Mouse (Mus musculus) Patski (cell line): Measurements from ENCODE around the gene Cct2. TPM values are rescaled to one million over a fixed set of nuclear protein-coding genes. Genes with fewer than 3 reads are reported as not detected.
A peak's percentile ranks its signal among the peaks of the same experiment; 100 is the strongest.

ENCODE experiments used
- ATAC-seq: fragments of 100-300 bp; one replicate; pipeline ENCODE4 v1.8.0; 2021
- CTCF ChIA-PET: fragments of 350-600 bp; sonication (Branson Sonifier 250); formaldehyde crosslinking; loops from one replicate; lab custom pipeline; 2022; ENCODE audit warnings: inconsistent platforms; lab: Charles Lee
- POLR2A ChIA-PET: fragments of 350-600 bp; sonication (Branson Sonifier 250); formaldehyde crosslinking; loops from one replicate; lab custom pipeline; 2022; ENCODE audit warnings: antibody characterized with exemption, inconsistent platforms; lab: Charles Lee
- DNase-seq: peaks from one replicate; pipeline ENCODE4 v3.0.0-alpha.2; 2011; ENCODE audit warnings: low read depth, low spot score
- H3K27me3 ChIP-seq: fragments of 371-371 bp; one replicate; pipeline ENCODE4 v1.5.1; 2021
- CTCF ChIP-seq: fragments of 100-300 bp; IDR thresholded peaks from one replicate; pipeline ENCODE4 v1.5.1; 2021
- in situ Hi-C: fragments of 300-500 bp; cut with MboI; formaldehyde crosslinking; loops from 3 replicates; pipeline ENCODE4 v1.11.1; 2018; ENCODE audit warnings: low pct_unique_long_range_greater_than_20kb, mixed read lengths
- polyA plus RNA-seq: library from polyadenylated mRNA; unstranded; gene quantifications from one replicate; pipeline ENCODE4 v1.2.3, GENCODE M21; 2021

Cct2 gene
- polyA plus RNA-seq, 1 experiment from 2014 or later: 386 TPM

DNA sequence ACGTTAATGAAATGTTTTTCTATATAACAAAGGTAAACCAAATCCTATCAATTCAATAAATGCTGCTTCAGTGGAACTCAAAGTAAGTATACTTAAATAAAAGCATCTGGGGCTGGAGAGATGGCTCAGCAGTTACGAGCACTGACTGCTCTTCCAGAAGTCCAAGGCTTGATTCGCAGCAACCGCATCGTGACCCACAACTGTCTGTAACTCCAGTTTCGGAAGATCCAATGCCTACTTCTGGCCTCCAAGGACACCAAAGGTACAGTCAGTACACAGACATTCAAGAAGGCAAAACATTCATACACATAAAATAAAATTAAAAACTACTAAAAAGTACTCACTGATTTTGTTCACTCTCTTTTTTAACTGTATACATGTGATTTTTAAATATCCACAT, 32.5 kb upstream of the Cct2 start:
- POLR2A ChIA-PET: no interaction called here
- DNase-seq (no peak), ATAC-seq (no peak)
- H3K27me3 ChIP-seq: no peaks in the 10 kb centered on the region
- in situ Hi-C loops: no loop called here
- CTCF ChIA-PET: no interaction called here
- no peak for TF ChIP-seq CTCF

DNA sequence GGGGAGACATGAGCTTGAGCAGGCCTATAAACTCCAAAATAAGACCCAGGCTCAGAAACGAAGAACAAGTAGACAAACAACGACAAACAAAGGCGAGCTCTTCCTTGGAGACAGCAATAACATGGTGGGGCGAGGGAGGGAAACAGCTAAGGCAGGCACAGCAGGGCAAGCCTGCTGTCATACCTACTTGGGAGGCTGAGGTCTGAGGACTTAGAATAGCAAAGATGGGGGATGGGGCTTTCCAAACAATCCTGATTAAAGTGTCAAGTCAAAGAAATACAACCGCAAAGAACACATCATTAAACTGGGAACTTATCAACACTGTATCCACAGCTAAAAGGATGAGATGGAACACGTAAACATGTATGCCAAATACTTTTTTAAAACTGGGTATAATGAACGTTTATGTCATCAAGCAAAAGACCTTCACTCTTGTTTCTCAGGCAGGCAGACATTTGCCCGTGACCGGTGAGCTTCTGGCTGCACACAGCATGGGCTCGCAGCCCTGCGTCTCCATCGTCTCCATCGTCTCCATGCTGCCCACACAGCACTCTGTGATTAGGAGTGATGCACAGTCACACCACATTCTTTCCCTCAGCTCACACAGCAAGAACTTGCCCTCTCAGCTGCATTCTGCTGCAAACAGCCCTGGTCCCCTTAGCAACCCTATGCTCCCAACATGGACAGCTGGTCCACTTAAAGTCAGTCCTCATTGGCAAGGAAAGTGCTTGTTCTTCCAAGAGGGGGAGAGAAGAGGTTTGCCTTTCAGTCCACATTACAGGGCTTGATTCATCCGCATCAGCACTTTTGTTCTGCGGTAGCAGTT, 31.1 kb upstream of the Cct2 start:
- ChIA-PET POLR2A (interaction anchor here (1.2 kb wide), 1 partner anchor 23 kb away, joined by 5 read pairs; no protein-coding TSS in a partner anchor), CTCF (interaction anchor here (1.0 kb wide), 1 partner anchor 44 kb away, joined by 3 read pairs; no protein-coding TSS in a partner anchor)
- ATAC-seq: no peak
- in situ Hi-C loops: no loop called here
- no peak for TF ChIP-seq CTCF
- H3K27me3 ChIP-seq: no peaks in the 10 kb centered on the region
- DNase-seq: no peak

GRCm38 (mm10) chr10:117089628-117090027, 26.0 kb upstream of the Cct2 start:
- ATAC-seq (no peak), DNase-seq (peak; percentile 4)
- in situ Hi-C loops: no loop called here
- no peak for TF ChIP-seq CTCF
- ChIA-PET CTCF (interaction anchor here (0.7 to 0.8 kb wide), 2 partner anchors 27 to 127 kb away, joined by 3 read pairs; no protein-coding TSS in a partner anchor), POLR2A (interaction anchor here (1.5 kb wide), 1 partner anchor 55 kb away, joined by 3 read pairs; no protein-coding TSS in a partner anchor)
- no peaks in the 10 kb centered on the region for H3K27me3 ChIP-seq

GRCm38 (mm10) chr10:117081914-117082359, 18.3 kb upstream of the Cct2 start:
- POLR2A ChIA-PET: no interaction called here
- CTCF ChIA-PET: no interaction called here
- no peak for DNase-seq
- no peaks in the 10 kb centered on the region for H3K27me3 ChIP-seq
- no peak for TF ChIP-seq CTCF
- in situ Hi-C loops: no loop called here
- no peak for ATAC-seq

GRCm38 (mm10) chr10:117081326-117081725, 17.7 kb upstream of the Cct2 start:
- ATAC-seq (no peak), DNase-seq (no peak)
- ChIA-PET CTCF (no interaction called here), POLR2A (interaction anchor here (0.7 kb wide), 1 partner anchor 60 kb away, joined by 3 read pairs; no protein-coding TSS in a partner anchor)
- in situ Hi-C loops: no loop called here
- TF ChIP-seq CTCF: no peak
- no peaks in the 10 kb centered on the region for H3K27me3 ChIP-seq

DNA sequence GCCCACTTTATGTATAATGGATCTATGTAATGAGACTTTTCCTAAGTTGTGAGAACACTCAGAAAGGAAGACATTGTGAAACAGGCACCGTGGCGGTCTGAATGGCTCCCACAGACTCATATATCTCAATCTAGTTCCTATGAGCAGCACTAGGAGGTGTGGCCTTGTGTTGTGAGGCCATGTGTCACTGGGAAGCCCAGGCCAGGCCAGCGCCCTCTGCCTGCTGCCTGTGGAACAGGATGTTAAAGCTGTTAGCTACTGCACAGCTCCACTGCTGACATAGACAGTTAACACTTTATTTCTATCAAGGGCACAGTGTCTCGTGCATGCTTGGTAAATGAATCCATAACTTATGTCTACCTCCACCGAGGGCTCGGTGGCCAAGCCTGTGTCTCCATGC, 14.7 kb upstream of the Cct2 start:
- POLR2A ChIA-PET: no interaction called here
- ATAC-seq (peak; percentile 47), DNase-seq (no peak)
- TF ChIP-seq CTCF: peak; percentile 68
- in situ Hi-C loops: no loop called here
- H3K27me3 ChIP-seq: no peaks in the 10 kb centered on the region
- CTCF ChIA-PET: interaction anchor here (1.0 to 1.2 kb wide), 2 partner anchors 12 to 133 kb away, joined by 4 to 5 read pairs; no protein-coding TSS in a partner anchor

- no peak for TF ChIP-seq CTCF
- ATAC-seq (no peak), DNase-seq (no peak)
- in situ Hi-C loops: loop anchor here (25.0 kb wide), 1 partner anchor 264 kb away; no protein-coding TSS in a partner anchor
- no peaks in the 10 kb centered on the region for H3K27me3 ChIP-seq
- CTCF ChIA-PET: no interaction called here
- POLR2A ChIA-PET: interaction anchor here (0.6 kb wide), 1 partner anchor 72 kb away, joined by 3 read pairs; no protein-coding TSS in a partner anchor
These were observed 9.6 kb upstream of the Cct2 start for GRCm38 (mm10) chr10:117073176-117073575.

DNA sequence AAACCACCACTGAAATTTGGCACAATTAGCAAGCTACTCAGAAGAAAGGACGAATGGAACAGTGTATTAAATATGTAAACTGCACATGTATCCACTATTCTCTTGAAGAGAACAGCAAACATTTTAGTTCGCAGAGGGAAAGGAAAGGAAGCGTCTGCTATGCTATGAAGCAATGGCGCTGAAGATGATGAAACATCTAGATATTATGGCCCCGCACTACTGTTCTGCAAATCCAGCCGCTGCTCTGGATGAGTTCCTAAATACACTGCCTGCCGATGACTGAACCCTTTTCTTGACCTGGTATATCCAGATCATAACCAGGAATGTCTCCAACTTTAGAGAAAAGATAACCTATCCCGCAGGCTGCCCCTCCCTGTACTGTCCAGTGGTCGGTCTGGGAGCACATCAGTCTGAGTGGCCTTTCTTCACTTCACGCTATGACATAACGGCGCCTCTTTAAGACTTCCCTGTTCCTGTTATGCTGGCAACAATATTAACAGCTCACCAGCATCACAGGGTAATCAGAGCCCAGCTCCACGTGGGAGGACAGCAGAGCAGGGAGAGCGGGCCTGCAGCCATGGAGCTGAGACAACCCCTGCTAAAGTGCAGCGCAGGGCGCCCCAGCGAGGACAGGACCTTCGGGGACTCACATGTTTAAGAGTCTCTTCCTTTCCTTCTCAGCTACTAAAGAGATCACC, 8.7 kb upstream of the Cct2 start:
- POLR2A ChIA-PET: interaction anchor here (0.6 kb wide), 1 partner anchor 73 kb away, joined by 3 read pairs; no protein-coding TSS in a partner anchor
- DNase-seq (no peak), ATAC-seq (no peak)
- TF ChIP-seq CTCF: no peak
- H3K27me3 ChIP-seq: no peaks in the 10 kb centered on the region
- in situ Hi-C loops: loop anchor here (25.0 kb wide), 1 partner anchor 265 kb away; no protein-coding TSS in a partner anchor
- CTCF ChIA-PET: interaction anchor here (1.1 kb wide), 1 partner anchor 29 kb away, joined by 3 read pairs; no protein-coding TSS in a partner anchor

DNA sequence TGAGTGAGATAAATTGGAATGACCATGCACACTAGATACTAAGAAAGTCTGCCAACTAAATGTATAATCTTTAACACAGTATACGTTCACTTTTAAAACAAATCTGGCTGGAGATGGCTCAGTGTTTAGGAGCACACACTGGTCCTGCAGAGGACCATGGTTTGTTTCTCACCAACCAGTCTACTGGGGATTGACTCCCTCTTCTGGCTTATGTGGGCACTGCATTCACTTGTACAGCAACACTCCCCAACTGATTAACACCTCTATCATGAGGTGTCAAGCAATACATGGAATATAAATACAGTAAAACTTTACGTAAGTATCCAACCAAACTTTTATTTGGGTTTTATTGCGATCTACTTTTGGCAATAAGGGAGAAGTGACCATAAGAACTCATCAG, 5.5 kb upstream of the Cct2 start:
- DNase-seq (no peak), ATAC-seq (no peak)
- H3K27me3 ChIP-seq: no peaks in the 10 kb centered on the region
- POLR2A ChIA-PET: no interaction called here
- TF ChIP-seq CTCF: peak; percentile 51
- in situ Hi-C loops: loop anchor here (25.0 kb wide), 1 partner anchor 268 kb away; no protein-coding TSS in a partner anchor
- CTCF ChIA-PET: interaction anchor here (1.5 to 1.8 kb wide), 2 partner anchors 141 to 148 kb away, joined by 5 to 8 read pairs; no protein-coding TSS in a partner anchor

DNA sequence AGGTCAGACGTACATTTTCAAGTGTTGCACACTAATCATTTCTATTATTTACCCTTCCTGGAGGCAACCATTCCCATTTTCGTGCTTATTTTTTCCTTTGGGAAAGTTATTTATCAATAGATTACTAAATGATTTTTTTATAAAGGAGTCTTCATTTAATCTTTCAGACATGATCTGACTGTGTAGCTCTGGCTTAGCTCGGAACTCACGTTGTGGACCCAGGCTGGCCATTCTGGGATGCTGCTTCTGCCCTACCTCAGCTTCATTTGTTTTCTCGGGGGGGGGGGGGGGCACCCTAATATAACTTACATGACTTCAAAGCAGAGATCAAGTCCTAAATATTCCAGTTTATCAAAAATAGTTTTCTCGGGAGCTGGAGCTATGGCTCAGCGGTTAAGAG, 462 bp upstream of the Cct2 start:
- no peak for ATAC-seq
- no peaks in the 10 kb centered on the region for H3K27me3 ChIP-seq
- in situ Hi-C loops: loop anchor here (25.0 kb wide), 1 partner anchor 273 kb away; no protein-coding TSS in a partner anchor
- no peak for TF ChIP-seq CTCF
- no peak for DNase-seq
- ChIA-PET POLR2A (interaction anchor here (1.4 kb wide), 1 partner anchor 16 kb away, joined by 3 read pairs; no protein-coding TSS in a partner anchor), CTCF (interaction anchor here (1.7 kb wide), 1 partner anchor 142 kb away, joined by 4 read pairs; no protein-coding TSS in a partner anchor)
